Mouse (Mus musculus) inflammation-experienced regulatory T-cells (primary cell): ENCODE measurements around the gene Phf7. TPM values are rescaled to one million over a fixed set of nuclear protein-coding genes. Genes with fewer than 3 reads are reported as not detected.

Experiments
- polyA plus RNA-seq, 2 experiments: library from polyadenylated mRNA; unstranded; fragments of 100-300 nt; shearing (Covaris generic); gene quantifications; one replicate each; pipeline ENCODE4 v1.2.1; 2017

Gene Phf7
- 10 to 100 TPM; 12.6 to 16.0 TPM for polyA plus RNA-seq

GRCm38 (mm10) chr14:31251084-31251604, at the start of gene Phf7, which contains the start of gene Bap1:
Gene Phf7 (minus strand): TSS chr14:31251317.
Gene Bap1 (plus strand): TSS chr14:31251450.

GRCm38 (mm10) chr14:31217666-31218065, 33.5 kb downstream of the Phf7 start, which contains the start of gene Sema3g:
Gene Sema3g (plus strand): TSS chr14:31217860.

GRCm38 (mm10) chr14:31216846-31217245, 34.3 kb downstream of the Phf7 start, which contains the start of gene Nisch:
Gene Nisch (minus strand): TSS chr14:31216946.

GRCm38 (mm10) chr14:31208084-31208483, 43.0 kb downstream of the Phf7 start, which contains the start of gene Tnnc1:
Gene Tnnc1 (plus strand): TSS chr14:31208312.

Other genes starting within 250 kb of the Phf7 start
- gene Glt8d1, start 249.9 kb downstream of the Phf7 start, polyA plus RNA-seq = 10 to 100 TPM; 16.4 to 17.5 TPM
- 100 to 1,000 TPM; 228 to 275 TPM for gene Spcs1, start 249.6 kb downstream of the Phf7 start, polyA plus RNA-seq
- 100 to 1,000 TPM; 125 to 150 TPM for gene Pbrm1, start 232.2 kb downstream of the Phf7 start, polyA plus RNA-seq
- 10 to 100 TPM; 77.7 to 91.1 TPM for gene Gnl3, start 232.2 kb downstream of the Phf7 start, polyA plus RNA-seq
- gene Smim4, start 122.4 kb downstream of the Phf7 start, polyA plus RNA-seq = 10 to 100 TPM; 48.3 to 72.8 TPM
- gene Nt5dc2, start 120.3 kb downstream of the Phf7 start, polyA plus RNA-seq = 1 to 10 TPM in 1 of 2 experiments, under 1 TPM in 1; 0.99 to 2.0 TPM
- gene Stab1, start 82.7 kb downstream of the Phf7 start, polyA plus RNA-seq = 1 to 10 TPM; 2.9 to 5.7 TPM
- gene Tnnc1, start 43.0 kb downstream of the Phf7 start, polyA plus RNA-seq = under 1 TPM in 1 of 2 experiments, not detected in 1; 0.43 TPM
- gene Nisch, start 34.4 kb downstream of the Phf7 start, polyA plus RNA-seq = 100 to 1,000 TPM; 193 to 206 TPM
- not detected for gene Sema3g, start 33.5 kb downstream of the Phf7 start, polyA plus RNA-seq
- 10 to 100 TPM; 72.0 to 89.0 TPM for gene Bap1, start 133 bp upstream of the Phf7 start, polyA plus RNA-seq
- under 1 TPM; 0.08 to 0.43 TPM for gene Dnah1, start 72.6 kb upstream of the Phf7 start, polyA plus RNA-seq
- gene Capn7, start 85.3 kb upstream of the Phf7 start, polyA plus RNA-seq = 10 to 100 TPM; 52.6 to 63.5 TPM
- gene Sh3bp5, start 184.8 kb upstream of the Phf7 start, polyA plus RNA-seq = 10 to 100 TPM; 54.3 to 55.3 TPM
- gene Eaf1, start 243.1 kb upstream of the Phf7 start, polyA plus RNA-seq = 10 to 100 TPM; 34.6 to 35.0 TPM
- 10 to 100 TPM; 54.3 to 58.7 TPM for gene Mettl6, start 243.7 kb upstream of the Phf7 start, polyA plus RNA-seq